Mouse (Mus musculus): ENCODE measurements around the gene Ptcd3. TPM values are rescaled to one million over a fixed set of nuclear protein-coding genes. Genes with fewer than 3 reads are reported as not detected.
"Not testable (repeated sequence)": the region's sequence is repeated elsewhere in the genome, so short reads cannot be mapped to it uniquely, and the experiment has no call there.

Ptcd3 gene
- polyA plus RNA-seq, 2 experiments = 62.4 to 91.0 TPM

- Histone ChIP-seq H3K4me2 (replicated peaks; ENCODE audit: low read depth, low read length, severe bottlenecking) (no peak overlapping the region), H3K4me1 (ENCODE audit: control insufficient read depth, insufficient read depth, low read length) (no peaks in the 10 kb centered on the region), H3K9me3 (ENCODE audit: control insufficient read depth, low read length) (no peaks in the 10 kb centered on the region), H3K4me3 (replicated peaks; ENCODE audit: low read length) (no peak overlapping the region), H3K27ac (replicated peaks; ENCODE audit: low read depth, low read length) (no peak overlapping the region), H3K27me3 (ENCODE audit: control insufficient read depth, insufficient read depth, low read length) (no peaks in the 10 kb centered on the region), H3K9ac (ENCODE audit: low read depth, low read length, severe bottlenecking) (no peak overlapping the region), H3K36me3 (ENCODE audit: control insufficient read depth, insufficient read depth, low read length) (peaks cover 79% of the 10 kb centered on the region)
- ATAC-seq (ENCODE audit: low FRiP score, low read depth) = no peak
- DNase-seq (ENCODE audit: low spot score) = no peak
- WGBS = 92% methylated on average over 3 of the region's 3 CpGs
- TF ChIP-seq POLR2A (IDR thresholded peaks at IDR 0.05; ENCODE audit: borderline replicate concordance, extremely low read depth, insufficient read depth, insufficient read length) = no peak
Observed at GRCm38 (mm10) chr6:71877965-71878760, 30.4 kb downstream of the Ptcd3 start.

GRCm38 (mm10) chr6:71871396-71871795 is 37.2 kb downstream of the Ptcd3 start:
- H3K36me3 ChIP-seq (ENCODE audit: control insufficient read depth, insufficient read depth, low read length) = peaks cover 81% of the 10 kb centered on the region
- WGBS = 91% methylated on average over 9 of the region's 9 CpGs
- ATAC-seq (ENCODE audit: low FRiP score, low read depth) (no peak), DNase-seq (ENCODE audit: low spot score) (no peak)
- H3K9ac ChIP-seq (ENCODE audit: low read depth, low read length, severe bottlenecking) = no peak overlapping the region
- no peak for TF ChIP-seq POLR2A (IDR thresholded peaks at IDR 0.05; ENCODE audit: borderline replicate concordance, extremely low read depth, insufficient read depth, insufficient read length)
- H3K27me3 ChIP-seq (ENCODE audit: control insufficient read depth, insufficient read depth, low read length) = no peaks in the 10 kb centered on the region
- H3K4me3 ChIP-seq (replicated peaks; ENCODE audit: low read length) = no peak overlapping the region
- H3K27ac ChIP-seq (replicated peaks; ENCODE audit: low read depth, low read length) = no peak overlapping the region
- no peaks in the 10 kb centered on the region for H3K4me1 ChIP-seq (ENCODE audit: control insufficient read depth, insufficient read depth, low read length)
- no peaks in the 10 kb centered on the region for H3K9me3 ChIP-seq (ENCODE audit: control insufficient read depth, low read length)
- H3K4me2 ChIP-seq (replicated peaks; ENCODE audit: low read depth, low read length, severe bottlenecking) = no peak overlapping the region

- Histone ChIP-seq H3K9me3 (ENCODE audit: control insufficient read depth, low read length) (no peaks in the 10 kb centered on the region), H3K4me3 (replicated peaks; ENCODE audit: low read length) (no peak overlapping the region), H3K36me3 (ENCODE audit: control insufficient read depth, insufficient read depth, low read length) (peaks cover 82% of the 10 kb centered on the region), H3K27me3 (ENCODE audit: control insufficient read depth, insufficient read depth, low read length) (no peaks in the 10 kb centered on the region), H3K9ac (ENCODE audit: low read depth, low read length, severe bottlenecking) (no peak overlapping the region), H3K4me1 (ENCODE audit: control insufficient read depth, insufficient read depth, low read length) (no peaks in the 10 kb centered on the region), H3K4me2 (replicated peaks; ENCODE audit: low read depth, low read length, severe bottlenecking) (no peak overlapping the region), H3K27ac (replicated peaks; ENCODE audit: low read depth, low read length) (no peak overlapping the region)
- peak; percentile 39 for DNase-seq (ENCODE audit: low spot score)
- no peak for ATAC-seq (ENCODE audit: low FRiP score, low read depth)
- 94% methylated on average over 1 of the region's 1 CpGs for WGBS
- TF ChIP-seq POLR2A (IDR thresholded peaks at IDR 0.05; ENCODE audit: borderline replicate concordance, extremely low read depth, insufficient read depth, insufficient read length) = no peak
Observed at GRCm38 (mm10) chr6:71868809-71869208, 39.7 kb downstream of the Ptcd3 start.

GRCm38 (mm10) chr6:71867751-71868150 is 40.8 kb downstream of the Ptcd3 start:
- H3K4me1 ChIP-seq (ENCODE audit: control insufficient read depth, insufficient read depth, low read length) = no peaks in the 10 kb centered on the region
- H3K36me3 ChIP-seq (ENCODE audit: control insufficient read depth, insufficient read depth, low read length) = peaks cover 84% of the 10 kb centered on the region
- no peaks in the 10 kb centered on the region for H3K9me3 ChIP-seq (ENCODE audit: control insufficient read depth, low read length)
- 100% methylated on average over 2 of the region's 2 CpGs for WGBS
- no peak overlapping the region for H3K9ac ChIP-seq (ENCODE audit: low read depth, low read length, severe bottlenecking)
- H3K4me3 ChIP-seq (replicated peaks; ENCODE audit: low read length) = no peak overlapping the region
- no peak for ATAC-seq (ENCODE audit: low FRiP score, low read depth)
- no peak for DNase-seq (ENCODE audit: low spot score)
- TF ChIP-seq POLR2A (IDR thresholded peaks at IDR 0.05; ENCODE audit: borderline replicate concordance, extremely low read depth, insufficient read depth, insufficient read length) = no peak
- H3K27me3 ChIP-seq (ENCODE audit: control insufficient read depth, insufficient read depth, low read length) = no peaks in the 10 kb centered on the region
- H3K27ac ChIP-seq (replicated peaks; ENCODE audit: low read depth, low read length) = no peak overlapping the region
- no peak overlapping the region for H3K4me2 ChIP-seq (replicated peaks; ENCODE audit: low read depth, low read length, severe bottlenecking)

- not testable (repeated sequence) for ATAC-seq (ENCODE audit: low FRiP score, low read depth); DNase-seq (ENCODE audit: low spot score); H3K27me3 ChIP-seq (ENCODE audit: control insufficient read depth, insufficient read depth, low read length); H3K4me3 ChIP-seq (replicated peaks; ENCODE audit: low read length); H3K4me2 ChIP-seq (replicated peaks; ENCODE audit: low read depth, low read length, severe bottlenecking); H3K9ac ChIP-seq (ENCODE audit: low read depth, low read length, severe bottlenecking); H3K27ac ChIP-seq (replicated peaks; ENCODE audit: low read depth, low read length); H3K9me3 ChIP-seq (ENCODE audit: control insufficient read depth, low read length); H3K4me1 ChIP-seq (ENCODE audit: control insufficient read depth, insufficient read depth, low read length)
- 94% methylated on average over 6 of the region's 6 CpGs for WGBS
- H3K36me3 ChIP-seq (ENCODE audit: control insufficient read depth, insufficient read depth, low read length) = peaks cover 58% of the 10 kb centered on the region
Observed at GRCm38 (mm10) chr6:71846906-71847305, 61.6 kb downstream of the Ptcd3 start.
